Mouse (Mus musculus): ENCODE results near the gene Zfyve27.

DNA sequence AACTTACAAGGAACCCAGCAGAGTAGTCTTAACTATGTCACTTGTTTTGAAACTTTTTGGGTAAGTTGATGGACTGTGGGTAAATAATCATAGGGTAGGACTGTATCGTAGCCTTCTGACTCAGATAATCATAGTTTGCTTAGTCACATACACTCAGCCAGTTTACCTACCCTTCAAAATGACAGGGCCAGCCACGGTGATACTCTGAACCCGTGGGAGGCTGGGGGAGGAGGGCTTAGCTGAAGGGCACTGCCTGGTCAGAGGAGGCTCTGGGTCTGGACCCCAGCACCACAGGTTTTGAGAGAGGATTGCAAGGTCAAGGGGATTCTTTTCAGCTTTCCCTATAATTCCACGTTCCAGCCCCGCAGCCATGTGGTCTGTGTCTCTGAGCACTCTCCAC, 45.2 kb upstream of the Zfyve27 start:
- no peak for TF ChIP-seq CTCF (IDR thresholded peaks at IDR 0.05)
- TF ChIP-seq EP300 (IDR thresholded peaks at IDR 0.05): no peak
